Mouse (Mus musculus): Measurements from ENCODE around the gene Vmn2r9.
"Not testable (repeated sequence)": the region's sequence is repeated elsewhere in the genome, so short reads cannot be mapped to it uniquely, and the experiment has no call there.

Vmn2r9 gene

GRCm38 (mm10) chr5:108852501-108852900, at the start of gene Vmn2r9:
TSS of gene Vmn2r9 (minus strand) at chr5:108852601.
- not testable (repeated sequence) for DNase-seq

DNA sequence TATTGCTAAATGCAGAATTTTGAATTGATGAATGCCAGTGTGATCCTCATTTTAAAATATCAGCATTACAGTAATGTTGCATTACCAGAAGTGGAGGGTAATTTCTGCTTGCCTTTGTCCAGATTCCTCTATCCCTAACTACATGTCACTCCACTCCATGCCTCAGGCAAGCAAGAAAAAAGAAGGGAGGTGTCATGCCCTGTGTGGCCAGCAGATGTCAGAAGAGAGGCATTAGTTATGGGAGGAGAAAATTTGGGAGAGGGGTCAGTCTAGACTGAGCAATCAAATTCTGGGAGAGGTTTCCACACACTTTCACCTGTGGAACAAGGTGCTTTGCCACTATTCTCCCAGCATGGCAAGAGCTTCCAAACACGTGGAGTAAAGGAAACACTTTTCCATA, 14.3 kb upstream of the Vmn2r9 start:
- peak; percentile 24 for DNase-seq

DNA sequence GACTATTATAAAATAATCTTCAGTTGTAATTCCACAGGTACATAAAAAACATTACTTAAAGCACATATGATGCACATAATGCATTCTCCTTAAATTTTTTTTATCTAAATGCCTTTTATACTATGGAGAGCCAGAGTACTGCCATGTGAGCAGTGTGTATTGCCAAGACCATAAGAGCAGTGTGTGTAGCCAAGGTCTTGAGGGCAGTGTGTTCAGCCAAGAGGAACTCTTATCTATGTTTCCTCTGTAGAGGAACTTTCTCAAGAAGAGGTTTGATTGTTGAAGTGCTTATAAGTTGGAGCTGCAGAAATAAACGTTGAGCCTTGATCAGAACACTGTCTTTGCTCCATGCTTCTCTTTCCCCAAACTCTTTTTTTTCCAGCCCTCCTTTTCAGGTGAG, 2.9 kb downstream of the Vmn2r9 start:
- peak; percentile 73 for DNase-seq

DNA sequence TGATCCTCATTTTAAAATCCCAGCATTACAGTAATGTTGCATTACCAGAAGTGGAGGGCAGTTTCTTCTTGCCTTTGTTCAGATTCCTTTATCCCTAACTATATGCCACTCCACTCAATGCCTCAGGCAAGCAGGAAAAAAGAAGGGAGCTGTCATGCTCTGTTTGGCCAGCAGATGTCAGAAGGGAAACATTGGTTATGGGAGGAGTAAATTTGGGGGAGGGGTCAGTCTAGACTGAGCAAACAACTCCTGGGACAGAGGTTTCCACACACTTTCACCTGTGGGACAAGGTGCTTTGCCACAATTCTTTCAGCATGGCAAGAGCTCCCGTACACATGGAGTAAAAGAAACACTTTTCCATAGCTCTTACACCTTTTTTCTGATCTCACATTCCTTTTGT, 16.2 kb downstream of the Vmn2r9 start:
- DNase-seq, result peak; percentile 73

- peak; percentile 15 for DNase-seq
Observed at GRCm38 (mm10) chr5:108823276-108823675, 29.1 kb downstream of the Vmn2r9 start.

DNA sequence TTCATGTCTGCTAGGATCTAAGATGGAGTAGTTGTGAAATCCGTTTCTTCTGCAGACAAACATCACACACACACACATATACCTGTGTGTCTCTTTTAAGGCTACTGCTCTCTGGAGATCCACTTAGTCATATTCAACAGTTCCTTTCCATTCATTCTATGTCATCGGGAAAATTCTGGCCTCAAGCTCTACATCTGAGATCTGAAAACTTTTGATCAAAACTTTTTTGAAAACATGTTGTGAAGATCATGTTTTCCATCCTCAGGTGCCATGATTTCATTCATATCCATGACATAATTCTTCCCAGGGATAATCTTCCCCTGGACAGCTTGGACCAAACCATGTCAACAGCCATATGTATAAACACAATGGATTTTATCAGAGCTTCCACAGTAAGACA, 43.7 kb downstream of the Vmn2r9 start, which contains the start of gene Vmn2r8:
Gene Vmn2r8, minus strand, starts transcription at position 101 of the 400 bp plus-strand sequence.
- not testable (repeated sequence) for DNase-seq

- DNase-seq, result peak; percentile 61
Observed at GRCm38 (mm10) chr5:108803646-108804045, 48.8 kb downstream of the Vmn2r9 start.

DNA sequence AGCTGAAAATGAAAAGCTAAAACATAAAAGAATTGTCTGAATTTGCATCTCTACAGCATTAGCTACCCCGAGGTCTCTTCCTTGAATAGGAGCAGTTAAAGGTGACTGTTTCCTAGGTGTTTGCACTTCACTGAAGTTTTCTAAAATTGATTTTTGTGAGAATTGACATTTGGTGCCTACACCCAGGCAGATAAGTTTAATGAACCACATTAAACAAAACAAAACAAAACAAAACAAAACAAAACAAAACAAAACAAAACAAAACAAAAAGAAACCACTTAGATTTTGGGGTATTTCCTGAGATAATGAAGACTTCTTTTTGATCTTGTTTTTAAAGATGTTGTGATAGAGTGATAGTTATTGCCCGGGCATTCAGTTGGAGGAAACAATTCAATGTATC, 57.1 kb downstream of the Vmn2r9 start, which contains the start of gene Tmed11:
Gene Tmed11, minus strand, starts transcription at position 101 of the 400 bp plus-strand sequence.
- DNase-seq, result not testable (repeated sequence)

- peak; percentile 64 for DNase-seq
Observed at GRCm38 (mm10) chr5:108790385-108790784, 62.0 kb downstream of the Vmn2r9 start.
